Mouse (Mus musculus) layer of hippocampus, adult 9-10 months (tissue): Measurements from ENCODE around the gene Kat14.

Experiments used
- DNase-seq: peaks from one replicate; pipeline ENCODE4 v3.0.0; 2022; ENCODE audit warnings: low spot score

Gene Kat14

DNA sequence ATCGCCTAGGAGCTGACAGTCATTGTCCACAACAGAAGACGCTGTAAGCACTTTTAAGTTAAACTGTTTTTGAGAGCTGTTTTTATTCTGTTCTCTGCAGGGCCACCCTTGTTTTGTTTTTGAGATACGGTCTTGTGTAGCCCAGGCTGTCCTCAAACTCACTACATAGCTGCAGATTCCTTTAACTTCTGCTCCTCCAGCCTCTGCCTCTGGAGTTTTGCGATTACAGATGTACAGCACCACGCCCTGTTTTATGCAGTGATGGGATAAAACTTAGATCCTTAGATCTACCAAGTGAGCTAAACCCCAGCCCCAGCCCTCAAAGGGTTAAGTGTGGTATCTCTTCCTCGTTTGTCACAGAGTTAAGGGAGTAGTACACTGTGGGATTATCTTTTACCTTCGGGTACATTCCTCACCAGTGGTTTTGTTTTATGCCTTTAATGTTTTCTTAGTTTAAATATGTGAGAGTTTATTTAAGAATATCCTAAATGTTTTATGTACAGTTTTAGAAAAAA, 13.9 kb downstream of the Kat14 start:
- DNase-seq = no peak

DNA sequence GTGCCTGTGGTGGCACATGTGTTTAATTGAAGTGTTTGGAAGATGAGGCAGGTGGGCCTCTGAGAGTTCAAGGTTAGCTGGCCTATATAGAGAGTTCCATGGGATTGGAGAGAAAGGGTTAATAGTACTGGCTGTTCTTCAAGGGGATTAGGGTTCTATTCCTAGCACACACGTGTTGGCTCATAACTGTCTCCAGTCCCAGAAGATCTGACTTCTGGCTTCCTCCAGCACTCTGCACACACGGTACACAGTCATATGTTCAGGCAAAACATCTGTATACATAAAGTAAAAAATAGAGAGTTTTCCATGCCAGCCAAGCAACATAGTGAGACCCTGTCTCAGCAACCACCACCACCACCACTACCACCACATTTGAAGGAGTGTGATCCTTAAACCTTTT, 17.5 kb downstream of the Kat14 start:
- no peak for DNase-seq

DNA sequence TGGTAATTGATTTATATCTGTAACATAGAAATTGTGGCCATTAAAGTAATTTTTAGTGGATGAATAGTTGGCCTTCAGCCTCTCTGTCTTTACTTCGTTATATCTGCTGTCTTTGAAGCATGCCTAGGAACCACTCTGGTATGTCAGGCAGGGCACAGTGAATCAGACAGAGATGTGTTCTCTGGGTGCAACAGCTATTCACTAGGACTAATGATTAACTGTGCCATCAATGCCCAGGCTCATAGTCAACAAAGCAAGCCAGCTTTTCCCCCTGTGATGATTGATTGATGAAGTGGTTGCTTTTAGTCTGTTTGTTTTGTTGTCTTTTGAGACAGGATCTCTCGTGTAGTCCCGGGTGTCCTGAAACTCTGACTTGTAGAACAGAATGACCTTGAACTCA, 19.6 kb downstream of the Kat14 start:
- DNase-seq = no peak

DNA sequence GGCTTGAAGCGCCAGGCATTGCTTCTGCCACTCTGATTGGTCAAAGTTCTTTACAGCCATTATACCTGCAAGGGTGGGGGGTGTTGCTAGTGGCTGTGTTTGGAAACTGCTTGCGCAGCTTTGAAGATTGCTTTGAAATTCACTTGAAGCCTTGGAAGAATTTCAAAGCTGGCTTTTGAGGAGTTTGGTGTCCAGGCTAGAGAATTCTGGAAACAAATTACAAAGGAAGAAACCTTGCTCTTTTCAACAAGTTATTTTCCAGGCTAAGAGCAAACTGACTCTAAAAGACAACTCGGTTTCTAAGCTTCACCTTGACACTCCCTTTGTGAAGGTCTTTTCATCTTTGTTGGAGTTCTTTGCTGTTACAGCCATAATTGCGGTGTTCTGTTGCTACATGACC, 30.7 kb downstream of the Kat14 start:
- DNase-seq = no peak

DNA sequence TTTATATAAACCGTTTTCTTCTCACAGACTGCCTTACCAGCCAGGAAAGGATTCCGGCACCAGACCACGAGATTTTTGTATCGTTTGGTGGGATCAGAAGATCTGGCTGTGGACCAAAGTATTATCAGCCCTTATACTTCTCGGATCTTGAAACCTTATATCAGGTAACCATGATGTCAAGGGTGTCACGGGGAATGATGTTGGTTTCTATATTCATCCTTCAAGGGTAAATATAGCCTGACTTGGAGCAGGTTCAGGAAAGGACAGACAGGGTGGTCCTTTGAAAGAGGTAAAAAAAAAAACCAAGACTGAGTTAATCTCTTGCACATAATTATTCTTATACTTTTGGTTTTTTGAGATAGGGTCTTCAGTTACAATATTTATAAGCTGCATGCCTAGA, 31.9 kb downstream of the Kat14 start:
- DNase-seq = no peak

DNA sequence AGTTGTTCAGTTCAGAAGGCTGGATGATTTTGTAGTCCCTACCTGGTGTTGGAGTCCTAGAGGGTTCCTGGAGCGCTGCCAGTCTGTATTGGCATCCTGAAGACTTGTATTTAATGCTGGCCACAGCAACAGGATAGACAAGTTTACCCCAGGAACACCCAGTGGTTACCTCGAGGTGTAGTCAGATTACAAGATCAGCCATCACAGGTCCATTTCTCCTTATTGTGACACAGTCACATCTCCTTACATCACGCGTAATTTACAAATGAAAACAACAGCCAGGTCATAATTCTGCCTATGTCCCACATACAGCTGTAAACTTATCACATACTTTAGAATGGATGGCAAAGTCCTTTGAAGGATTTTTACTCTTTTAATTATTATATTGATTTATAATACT, 40.3 kb downstream of the Kat14 start:
- no peak for DNase-seq

DNA sequence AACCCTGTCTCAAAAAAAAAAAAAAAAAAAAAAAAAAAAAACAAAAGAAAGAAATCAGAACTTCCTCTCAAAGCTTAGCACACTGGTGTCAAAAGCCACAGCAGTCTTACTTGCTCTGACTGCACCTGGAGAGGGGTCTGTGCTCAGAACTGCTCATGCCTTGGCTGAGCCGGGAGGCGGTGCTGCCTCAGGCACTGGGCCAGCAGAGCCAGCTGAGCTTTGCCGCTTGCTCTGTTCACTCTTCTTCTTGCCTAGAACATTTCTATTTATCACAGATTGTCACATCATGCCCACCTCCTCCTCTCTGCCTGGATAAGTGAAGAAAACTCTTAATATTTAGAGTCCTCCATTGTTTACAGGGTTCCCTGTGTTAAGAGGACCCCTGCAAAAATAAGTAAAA, 41.8 kb downstream of the Kat14 start:
- peak; percentile 18 for DNase-seq

DNA sequence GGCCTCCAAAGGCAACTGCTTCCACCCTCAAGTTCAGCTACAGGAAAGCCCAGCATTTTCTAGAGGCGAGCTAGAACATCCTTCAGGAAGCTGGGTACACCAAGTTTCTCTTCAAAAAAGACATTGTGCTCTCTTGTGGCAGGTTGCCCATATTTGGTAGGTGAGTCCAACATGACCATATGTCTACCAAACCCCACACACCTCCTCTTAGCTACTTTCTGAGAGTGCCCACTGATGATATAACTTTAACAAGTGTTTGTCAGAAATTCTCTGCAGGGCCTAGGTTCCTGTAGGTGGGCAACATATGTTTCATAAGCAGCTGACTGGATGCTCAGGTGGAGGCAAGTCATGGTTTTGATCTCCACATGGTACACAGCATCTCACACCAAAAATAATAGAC, 45.9 kb downstream of the Kat14 start:
- no peak for DNase-seq

DNA sequence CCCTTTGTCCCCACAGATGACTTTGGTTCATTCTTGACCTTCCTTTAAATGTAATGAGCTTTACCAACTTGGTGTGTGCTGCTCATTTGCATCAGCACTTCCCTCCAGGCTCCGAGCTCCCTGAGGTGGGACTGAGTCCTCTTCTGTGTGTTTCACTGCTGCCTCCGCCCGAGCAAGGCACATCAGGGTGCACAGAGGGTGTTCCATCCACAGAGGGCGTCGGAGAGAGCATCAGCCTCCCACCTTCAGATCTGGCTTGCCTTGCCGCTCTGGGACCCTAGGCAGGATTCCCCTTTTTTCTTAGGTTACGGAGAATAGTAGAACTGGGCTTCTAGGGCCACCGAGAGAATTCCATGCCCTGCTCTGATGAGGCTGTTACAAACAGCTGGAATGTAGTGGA, 48.1 kb downstream of the Kat14 start:
- no peak for DNase-seq

DNA sequence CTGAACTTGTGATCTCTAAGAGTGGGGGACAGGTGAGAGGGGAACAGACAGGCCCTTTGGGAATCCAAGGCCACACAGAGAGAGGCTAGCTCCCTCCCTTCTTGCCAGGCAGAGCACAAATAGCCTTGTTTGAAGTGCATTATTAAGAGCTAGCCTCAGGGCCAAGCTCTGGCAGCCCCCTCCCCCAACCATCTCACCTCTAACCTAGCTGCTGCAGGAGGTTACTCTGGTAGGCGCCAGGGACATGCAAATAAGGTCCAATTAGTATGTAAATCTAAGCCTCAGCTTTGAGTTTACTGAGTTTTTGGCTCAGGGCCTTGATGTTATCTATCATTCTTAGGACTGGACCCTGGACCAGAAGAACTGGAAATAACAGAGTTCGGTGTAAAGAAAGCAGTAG, 49.3 kb downstream of the Kat14 start:
- DNase-seq = no peak

DNA sequence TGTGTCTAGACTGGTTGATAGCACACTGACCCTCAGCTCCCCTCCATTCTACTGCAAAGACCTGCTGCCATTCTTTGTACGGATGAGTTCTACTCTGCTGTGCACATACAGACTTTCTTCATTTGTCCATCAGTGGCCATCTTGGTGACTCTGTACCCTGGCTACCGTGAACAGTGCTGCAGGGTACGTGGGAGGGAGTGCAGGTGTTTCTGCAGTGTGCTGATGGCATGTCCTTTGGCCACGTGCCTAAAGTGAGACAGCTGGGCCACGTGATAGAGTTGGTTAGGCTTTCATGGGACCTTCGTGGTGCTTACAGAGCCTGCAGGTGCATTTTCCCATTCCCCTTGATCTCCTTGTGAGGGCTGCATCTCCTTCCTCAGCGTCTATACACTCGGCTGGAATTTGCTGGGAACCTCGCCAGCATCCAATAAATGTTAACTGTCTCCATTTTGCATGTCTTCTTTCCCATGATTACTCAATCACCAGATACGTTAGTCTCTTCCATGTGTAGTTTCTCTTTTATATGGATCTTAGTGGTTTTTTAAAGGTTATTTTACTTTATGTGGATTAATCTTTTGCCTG, 53.4 kb downstream of the Kat14 start:
- DNase-seq = no peak

DNA sequence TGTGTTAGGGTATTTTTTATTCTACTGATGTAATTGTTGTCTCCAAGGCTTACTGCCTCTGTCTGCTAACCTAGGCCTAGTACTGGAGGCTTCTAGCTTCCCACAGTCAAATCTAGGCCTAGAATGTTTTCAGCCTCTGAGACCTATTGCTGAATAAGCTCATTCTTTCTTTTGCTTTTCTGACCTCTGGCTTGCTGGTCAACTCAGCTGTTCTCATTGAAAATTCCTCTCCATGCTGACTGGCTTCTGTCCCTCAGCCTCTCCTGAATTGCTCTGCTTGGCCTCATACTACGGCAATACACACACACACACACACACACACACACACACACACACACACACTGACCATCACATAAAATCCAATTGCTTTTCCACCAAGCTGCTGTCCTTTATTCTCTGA, 57.0 kb downstream of the Kat14 start:
- DNase-seq = no peak

DNA sequence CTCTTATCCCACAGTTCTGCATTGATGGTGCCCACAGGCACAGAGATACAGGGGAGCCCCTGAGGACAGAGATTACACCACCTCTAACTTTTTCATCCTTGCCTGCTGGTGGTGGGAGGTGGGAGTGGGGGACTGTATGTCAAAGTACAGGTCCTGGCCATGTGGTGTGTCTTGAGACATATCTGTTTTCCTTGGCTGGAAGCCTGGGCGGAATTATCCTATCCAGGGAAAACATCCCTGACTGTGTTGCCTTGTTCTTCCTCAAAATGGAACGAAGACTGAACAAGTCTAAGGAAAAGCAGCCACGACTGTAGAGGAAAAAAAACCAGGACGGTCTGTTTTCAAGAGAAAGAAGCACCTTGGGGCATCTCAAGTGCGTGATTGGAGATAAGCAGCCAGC, 59.1 kb downstream of the Kat14 start:
- no peak for DNase-seq

DNA sequence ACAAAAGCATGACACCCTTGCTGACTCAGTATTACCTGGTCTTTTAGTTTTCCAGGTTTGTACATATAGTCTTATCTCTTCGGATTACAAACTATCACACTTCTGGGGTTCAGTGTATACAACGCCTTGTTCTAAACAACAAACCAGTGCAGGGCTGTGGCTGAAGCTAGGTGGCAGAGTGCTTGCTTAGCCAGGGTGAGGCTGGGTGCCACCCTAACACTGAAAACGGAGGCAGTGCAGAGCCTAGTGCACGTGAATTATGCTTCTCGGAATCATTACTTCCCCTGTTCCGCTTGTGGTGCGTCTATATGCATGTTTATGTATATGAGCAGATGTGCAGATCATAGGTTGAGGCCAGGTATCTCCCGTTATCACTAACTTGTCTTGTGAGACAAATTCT, 59.9 kb downstream of the Kat14 start:
- DNase-seq = no peak

DNA sequence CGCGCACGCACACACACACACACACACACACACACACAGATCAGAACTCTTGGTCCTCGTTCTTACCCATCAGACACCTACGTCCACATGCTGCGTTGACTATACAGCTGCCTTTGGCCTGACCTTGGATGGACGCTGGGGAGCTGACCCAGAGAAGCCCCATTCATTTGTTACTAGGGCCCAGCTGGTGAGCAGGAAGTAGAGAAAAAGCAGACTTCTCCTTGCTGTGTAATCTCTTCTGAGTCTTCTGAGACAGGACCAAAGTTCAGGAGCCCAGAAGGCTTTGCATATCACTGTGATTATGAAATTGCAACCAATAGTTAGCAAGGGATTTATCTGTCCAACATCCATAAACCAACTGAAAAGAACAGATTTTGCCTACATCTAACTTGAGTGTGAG, 60.4 kb downstream of the Kat14 start:
- no peak for DNase-seq

DNA sequence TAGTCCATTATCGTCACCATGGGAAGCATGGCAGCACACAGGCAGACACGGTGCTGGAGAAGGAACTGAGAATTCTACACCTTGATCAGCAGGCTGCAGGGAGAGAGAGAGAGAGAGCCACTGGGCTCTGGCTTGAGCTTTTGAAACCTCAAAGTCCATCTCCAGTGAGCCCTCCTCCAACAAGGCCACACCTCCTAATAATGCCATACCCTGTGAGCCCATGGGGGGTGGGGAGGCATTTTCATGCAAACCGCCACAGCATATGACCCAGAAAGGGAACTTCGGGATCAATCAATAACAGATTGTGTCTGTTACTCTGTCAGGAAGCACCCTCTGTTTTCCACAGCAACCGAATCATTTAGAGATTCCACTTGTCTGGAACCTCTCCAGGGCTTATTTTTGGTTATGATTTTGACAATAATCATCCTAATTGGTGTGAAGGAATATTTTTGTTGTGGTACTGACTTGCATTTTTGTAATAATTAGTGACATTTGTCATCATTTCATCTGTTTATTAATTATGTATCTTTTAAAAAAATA, 62.6 kb downstream of the Kat14 start:
- peak; percentile 24 for DNase-seq

DNA sequence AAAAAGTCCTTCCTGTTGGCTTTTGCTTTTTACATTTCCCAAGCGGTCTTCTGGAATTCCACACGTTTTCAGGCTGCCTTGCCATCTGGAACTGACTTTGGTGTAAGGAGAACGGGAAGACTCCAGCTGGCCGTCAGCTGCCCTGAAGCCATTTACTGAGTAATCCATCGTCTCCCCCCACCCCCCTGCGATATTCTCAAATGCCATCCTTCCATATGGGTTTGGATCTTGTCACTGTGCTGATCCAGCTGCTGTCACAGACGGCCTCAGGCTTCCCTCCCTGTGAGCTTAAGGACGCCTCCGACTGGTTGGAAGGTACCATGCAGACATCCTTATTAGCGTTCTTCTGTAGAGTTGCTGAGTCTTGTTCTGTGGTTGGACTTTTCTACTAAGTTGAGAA, 66.9 kb downstream of the Kat14 start:
- DNase-seq = no peak

DNA sequence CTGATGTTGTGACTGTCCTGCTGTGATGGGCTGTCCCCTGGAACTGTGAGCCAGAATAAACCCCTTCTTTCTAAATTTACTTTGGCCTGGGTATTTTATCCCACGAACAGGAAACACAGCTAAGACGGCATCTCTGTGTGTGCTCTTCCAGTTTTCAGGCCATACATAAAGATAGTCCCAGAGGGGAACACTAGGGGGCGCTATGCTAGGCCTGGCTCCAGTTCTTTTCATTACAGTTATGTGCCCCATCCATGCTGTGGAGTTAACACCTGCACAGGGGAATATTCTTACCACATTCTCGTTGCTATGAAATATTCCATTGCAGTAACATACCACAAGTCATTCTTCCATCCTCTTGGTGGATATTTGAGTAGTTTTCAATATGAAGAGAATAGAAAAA, 69.6 kb downstream of the Kat14 start:
- no peak for DNase-seq

DNA sequence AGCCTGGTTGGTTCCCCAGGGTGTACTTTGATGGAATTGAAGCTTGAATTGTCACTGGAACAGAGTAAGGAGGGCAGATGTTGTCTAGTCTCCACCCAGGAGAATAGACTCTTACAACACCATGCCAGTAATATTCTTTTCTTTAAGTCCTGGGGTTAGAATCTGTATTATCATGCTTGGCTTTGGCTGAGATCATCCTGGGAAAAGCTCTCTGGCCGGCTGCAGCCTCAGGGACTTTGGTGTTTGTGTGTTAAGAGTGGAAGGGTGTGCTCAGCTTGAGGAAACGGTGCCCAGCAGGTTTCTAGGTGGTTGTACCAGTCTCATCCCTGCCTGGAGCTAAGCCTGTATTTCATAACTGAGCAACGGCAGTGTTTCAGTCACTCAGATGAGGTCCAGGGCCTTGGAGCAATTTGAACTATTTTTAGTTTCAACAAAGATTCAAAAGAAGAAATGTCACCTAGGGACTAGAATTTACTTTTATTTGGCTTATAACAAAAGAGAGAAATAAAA, 70.5 kb downstream of the Kat14 start:
- DNase-seq = no peak

DNA sequence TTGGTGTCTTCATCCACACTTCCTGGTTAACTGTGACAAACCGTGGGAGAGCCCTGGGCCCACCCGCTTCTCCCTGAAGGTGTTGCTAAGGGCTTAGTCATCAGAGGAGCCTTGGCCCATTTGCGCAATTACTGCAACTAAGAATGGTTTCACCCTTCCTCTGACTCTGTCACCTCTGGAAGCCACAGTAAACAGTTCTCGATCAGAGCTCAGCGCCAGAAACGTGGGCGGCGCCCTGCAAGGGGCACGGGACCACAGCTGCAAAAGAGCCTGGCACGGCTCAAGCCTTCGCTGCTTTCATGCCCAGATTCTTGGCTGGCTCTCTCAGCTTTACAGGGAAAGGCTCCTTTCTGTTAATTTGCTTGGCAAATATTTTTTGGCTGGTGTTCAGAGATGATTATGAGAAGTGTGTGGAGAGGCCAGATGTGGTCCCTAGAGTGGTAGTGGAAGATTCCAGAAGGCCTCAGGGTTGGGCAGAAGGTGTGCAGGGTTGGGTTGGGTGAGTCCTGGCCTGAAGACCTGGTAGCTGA, 72.7 kb downstream of the Kat14 start:
- DNase-seq = no peak

DNA sequence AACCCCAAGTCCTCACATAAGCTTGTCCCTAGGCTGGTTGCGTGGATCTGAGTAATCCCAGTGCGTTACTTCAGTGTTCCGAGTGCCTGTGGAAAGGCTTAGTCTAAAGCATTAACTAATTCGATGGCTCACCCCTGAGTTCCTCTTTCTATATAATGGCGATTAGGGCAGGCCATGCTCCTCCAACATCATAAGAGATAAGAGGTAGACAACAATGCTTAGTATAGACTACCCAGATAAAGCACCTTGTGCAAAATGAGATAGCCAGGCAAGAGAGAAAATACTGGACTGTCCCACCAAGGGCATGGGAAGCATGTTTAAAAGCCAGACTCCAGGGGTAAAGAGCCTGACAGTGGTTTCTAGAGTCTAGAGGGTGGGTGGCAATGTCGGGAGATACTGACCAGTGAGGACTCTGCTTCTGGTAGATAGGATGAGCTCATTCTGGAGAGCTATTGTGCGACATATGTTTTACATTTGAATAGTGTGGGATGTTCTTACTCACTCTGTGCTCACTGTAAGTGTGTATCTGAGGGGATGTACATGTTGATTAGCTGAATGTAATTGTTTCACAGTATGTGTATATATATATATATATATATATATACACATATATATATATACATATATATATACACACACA, 77.7 kb downstream of the Kat14 start:
- DNase-seq = no peak

DNA sequence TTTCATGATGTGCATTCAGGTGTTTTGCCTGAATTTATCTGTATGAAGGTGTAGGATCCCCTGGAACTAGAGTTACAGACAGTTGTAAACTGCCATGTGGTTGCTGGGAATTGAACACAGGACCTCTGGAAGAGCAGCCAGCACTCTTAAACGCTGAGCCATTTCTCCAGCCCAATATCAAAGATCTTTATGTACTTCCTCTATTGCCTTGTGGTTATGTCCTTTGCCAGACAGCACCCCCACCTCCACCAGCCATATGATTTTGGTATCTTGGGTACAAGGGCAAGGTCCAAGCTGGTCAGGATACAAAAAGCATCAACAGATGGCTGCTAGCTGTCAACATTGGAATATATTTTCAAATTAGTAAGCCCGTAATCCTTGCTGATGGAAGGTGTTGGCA, 81.6 kb downstream of the Kat14 start:
- DNase-seq = no peak

DNA sequence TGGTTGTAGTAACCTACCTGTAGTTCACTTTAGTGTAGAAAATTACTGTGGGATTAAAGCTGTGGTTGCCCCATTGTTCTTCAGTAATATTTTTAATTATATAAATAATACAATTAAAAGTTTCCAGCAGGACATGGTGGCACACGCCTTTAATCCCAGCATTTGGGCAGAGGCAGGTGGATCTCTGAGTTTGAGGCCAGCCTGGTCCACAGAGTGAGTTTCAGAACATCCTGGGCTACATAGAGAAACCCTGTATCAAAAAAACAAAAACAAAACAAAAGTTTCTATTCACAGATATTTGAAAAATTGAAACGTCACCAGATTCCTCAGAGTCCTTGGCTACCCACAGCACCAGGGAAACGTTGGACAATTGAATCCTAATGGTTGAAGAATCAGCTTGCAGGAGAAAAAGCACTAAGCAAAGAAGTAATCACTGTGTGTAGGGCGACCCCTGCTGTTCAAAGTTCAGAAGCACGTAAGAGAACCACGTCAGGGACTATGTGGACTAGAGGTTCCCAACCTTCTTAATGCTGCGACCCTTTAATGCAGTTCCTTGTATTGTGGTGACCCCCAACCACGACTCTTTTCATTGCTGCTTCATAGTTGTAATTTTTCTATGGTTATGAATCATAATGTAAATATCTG, 83.7 kb downstream of the Kat14 start:
- DNase-seq = peak; percentile 85
